Mouse (Mus musculus) embryonic facial prominence, embryonic 12.5 days (tissue): ENCODE measurements around the gene Ly6g5b. TPM values are rescaled to one million over a fixed set of nuclear protein-coding genes. Genes with fewer than 3 reads are reported as not detected.
A peak's percentile ranks its signal among the peaks of the same experiment; 100 is the strongest.
"Not testable (repeated sequence)": the region's sequence is repeated elsewhere in the genome, so short reads cannot be mapped to it uniquely, and the experiment has no call there.

Source experiments
- ATAC-seq: fragments of 200-750 bp; cut with Nextera tagmentation; 2 replicates; pipeline ENCODE4 v1.8.0; 2017; ENCODE audit not compliant: insufficient number of reproducible peaks, insufficient read depth, low FRiP score, low TSS enrichment
- H3K27ac ChIP-seq: fragments of 300-500 bp; sonication (generic); 2 replicates; pipeline ENCODE4 v1.5.1; 2016; ENCODE audit warnings: mild to moderate bottlenecking
- H3K27me3 ChIP-seq: fragments of 300-500 bp; sonication (generic); 2 replicates; pipeline ENCODE4 v1.6.1; 2016; ENCODE audit warnings: mild to moderate bottlenecking, moderate library complexity
- H3K36me3 ChIP-seq: fragments of 300-500 bp; sonication (generic); 2 replicates; pipeline ENCODE4 v1.6.1; 2016; ENCODE audit warnings: mild to moderate bottlenecking
- H3K4me1 ChIP-seq: fragments of 300-500 bp; sonication (generic); 2 replicates; pipeline ENCODE4 v1.6.1; 2016
- H3K4me2 ChIP-seq: fragments of 300-500 bp; sonication (generic); replicated peaks from 2 replicates; pipeline ENCODE4 v1.6.1; 2016; ENCODE audit warnings: mild to moderate bottlenecking, moderate library complexity
- H3K4me3 ChIP-seq: fragments of 300-500 bp; sonication (generic); 2 replicates; pipeline ENCODE4 v1.5.1; 2016; ENCODE audit warnings: mild to moderate bottlenecking
- H3K9ac ChIP-seq: fragments of 300-500 bp; sonication (generic); 2 replicates; pipeline ENCODE4 v1.6.1; 2016; ENCODE audit warnings: mild to moderate bottlenecking, moderate library complexity
- H3K9me3 ChIP-seq: fragments of 300-500 bp; sonication (generic); 2 replicates; pipeline ENCODE4 v1.6.1; 2016; ENCODE audit warnings: mild to moderate bottlenecking, moderate library complexity
- WGBS: fragments of 180-500 bp; shearing (Covaris S2); methylation state at CpG from one replicate; pipeline ENCODE4 v1.1.7; 2016; 5-methylcytosine and 5-hydroxymethylcytosine counted together
- polyA plus RNA-seq: library from polyadenylated mRNA; unstranded; fragments of >200 nt; fragmentation: Nextera tagmentation; extraction: Ambion mirVana; gene quantifications from 2 replicates; pipeline ENCODE4 v1.2.1, GENCODE M21; 2016

Gene Ly6g5b
- polyA plus RNA-seq, 1 experiment from 2014 or later, result 0.82 TPM

- Histone ChIP-seq H3K36me3 (peaks cover 21% of the 10 kb centered on the region; the same call in 1 of the 2 replicates), H3K4me1 (peaks cover 34% of the 10 kb centered on the region)
- H3K9ac ChIP-seq, ATAC-seq, H3K27ac ChIP-seq, H3K9me3 ChIP-seq, H3K4me2 ChIP-seq, H3K4me3 ChIP-seq, H3K27me3 ChIP-seq: not testable (repeated sequence)
- WGBS, result 95% methylated on average over 12 of the region's 12 CpGs
These were observed 9.2 kb upstream of the Ly6g5b start for GRCm38 (mm10) chr17:35124261-35124896.

DNA sequence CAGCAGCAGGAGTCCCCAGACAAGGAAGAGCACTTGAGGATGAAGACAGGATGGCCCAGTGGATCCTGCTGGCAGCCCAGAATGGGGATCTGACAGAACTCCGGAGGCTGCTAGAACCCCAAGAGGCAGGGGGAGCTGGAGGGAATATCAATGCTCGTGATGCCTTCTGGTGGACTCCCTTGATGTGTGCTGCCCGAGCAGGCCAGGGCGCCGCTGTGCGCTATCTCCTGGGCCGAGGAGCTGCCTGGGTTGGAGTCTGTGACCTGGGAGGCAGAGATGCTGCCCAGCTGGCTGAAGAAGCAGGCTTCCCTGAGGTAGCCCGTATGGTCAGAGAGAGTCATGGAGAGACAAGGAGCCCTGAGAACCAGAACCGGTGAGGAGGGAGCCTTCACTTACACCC lies 8.1 kb upstream of the Ly6g5b start:
- 89% methylated on average over 9 of the region's 9 CpGs for WGBS
- not testable (repeated sequence) for H3K9me3 ChIP-seq, H3K4me2 ChIP-seq, H3K4me3 ChIP-seq, H3K9ac ChIP-seq, H3K27me3 ChIP-seq, H3K27ac ChIP-seq, ATAC-seq
- H3K36me3 ChIP-seq, result peaks cover 23% of the 10 kb centered on the region
- H3K4me1 ChIP-seq, result peaks cover 29% of the 10 kb centered on the region

DNA sequence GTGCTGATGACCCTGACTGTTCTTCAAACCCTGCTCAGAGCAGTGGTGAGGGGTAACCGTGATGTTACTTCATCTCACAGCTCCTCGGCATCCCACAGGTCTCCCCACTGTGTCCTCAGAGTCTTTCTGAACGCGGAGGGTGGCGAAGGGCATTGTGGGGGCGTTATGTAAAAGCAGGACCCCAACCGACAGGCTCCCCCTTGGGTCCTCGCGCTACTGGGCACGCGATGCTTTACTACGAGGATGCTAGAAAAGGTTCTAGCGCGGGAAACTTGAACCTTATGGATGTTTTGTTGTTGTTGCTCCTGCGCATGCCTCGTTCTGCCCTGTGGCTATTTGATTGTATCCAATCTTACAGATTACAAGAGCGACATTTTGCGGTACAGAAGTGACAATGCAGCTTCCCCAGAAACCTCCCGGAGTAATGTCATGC lies 6.7 kb upstream of the Ly6g5b start, which contains the start of gene Csnk2b:
Csnk2b (minus strand) TSS at position 183 of the 433 bp plus-strand sequence.
- Histone ChIP-seq H3K4me3 (peak within 1 kb of the TSS; percentile 95), H3K27me3 (no peaks in the 10 kb centered on the region), H3K9me3 (no peaks in the 10 kb centered on the region), H3K36me3 (peaks cover 34% of the 10 kb centered on the region), H3K27ac (peak within 1 kb of the TSS; percentile 92), H3K4me1 (peaks cover 21% of the 10 kb centered on the region), H3K9ac (peak within 1 kb of the TSS; percentile 95), H3K4me2 (peak within 1 kb of the TSS; percentile 90)
- under 1% methylated on average over 19 of the region's 19 CpGs for WGBS
- peak; percentile 32 for ATAC-seq

- no peaks in the 10 kb centered on the region for H3K27me3 ChIP-seq
- peaks cover 38% of the 10 kb centered on the region for H3K36me3 ChIP-seq
- peak; percentile 94 for ATAC-seq
- H3K9me3 ChIP-seq, result no peaks in the 10 kb centered on the region
- peak within 1 kb of the TSS; percentile 90 for H3K4me2 ChIP-seq
- peak within 1 kb of the TSS; percentile 92 for H3K27ac ChIP-seq
- WGBS, result under 1% methylated on average over 50 of the region's 50 CpGs
- H3K4me3 ChIP-seq, result peak within 1 kb of the TSS; percentile 95
- H3K9ac ChIP-seq, result peak within 1 kb of the TSS; percentile 95
- peaks cover 16% of the 10 kb centered on the region for H3K4me1 ChIP-seq
These were observed 6.0 kb upstream of the Ly6g5b start, which contains the start of gene Gpank1 for GRCm38 (mm10) chr17:35121143-35121799. Gene Gpank1 (plus strand): TSS chr17:35121455.

GRCm38 (mm10) chr17:35120745-35121142 lies 5.5 kb upstream of the Ly6g5b start:
- H3K9ac ChIP-seq, result peak overlapping the region; percentile 95
- H3K4me3 ChIP-seq, result peak overlapping the region; percentile 95
- H3K36me3 ChIP-seq, result peaks cover 43% of the 10 kb centered on the region
- ATAC-seq, result no peak
- H3K4me1 ChIP-seq, result peaks cover 16% of the 10 kb centered on the region
- H3K4me2 ChIP-seq, result peak overlapping the region; percentile 90
- H3K9me3 ChIP-seq, result no peaks in the 10 kb centered on the region
- peak overlapping the region; percentile 69 for H3K27ac ChIP-seq
- WGBS, result 0% methylated on average over 33 of the region's 33 CpGs
- H3K27me3 ChIP-seq, result no peaks in the 10 kb centered on the region

DNA sequence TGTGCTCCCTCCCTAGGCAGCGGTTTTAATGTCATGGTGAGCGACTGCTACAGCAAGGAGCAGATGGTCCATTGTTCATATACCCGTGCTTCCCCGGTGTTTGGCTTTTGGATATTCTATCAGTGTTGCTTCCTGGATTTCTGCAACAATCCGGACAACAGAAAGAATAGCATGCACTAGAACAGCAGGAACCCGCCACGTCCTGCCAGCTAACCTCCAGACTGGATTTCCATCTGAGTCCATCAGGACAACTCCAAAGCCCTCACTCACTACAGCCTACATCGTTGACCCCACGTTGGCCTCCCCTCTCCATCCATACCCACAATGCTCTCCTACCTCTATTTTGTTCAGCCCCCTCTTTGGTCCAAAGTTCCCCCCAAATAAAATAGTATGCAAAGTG lies 3.5 kb downstream of the Ly6g5b start:
- no peak for ATAC-seq
- 82% methylated on average over 9 of the region's 9 CpGs for WGBS
- Histone ChIP-seq H3K9ac (no peak overlapping the region), H3K27me3 (no peaks in the 10 kb centered on the region), H3K36me3 (peaks cover 24% of the 10 kb centered on the region), H3K9me3 (no peaks in the 10 kb centered on the region), H3K4me3 (no peak overlapping the region), H3K27ac (no peak overlapping the region), H3K4me2 (no peak overlapping the region), H3K4me1 (no peaks in the 10 kb centered on the region)

DNA sequence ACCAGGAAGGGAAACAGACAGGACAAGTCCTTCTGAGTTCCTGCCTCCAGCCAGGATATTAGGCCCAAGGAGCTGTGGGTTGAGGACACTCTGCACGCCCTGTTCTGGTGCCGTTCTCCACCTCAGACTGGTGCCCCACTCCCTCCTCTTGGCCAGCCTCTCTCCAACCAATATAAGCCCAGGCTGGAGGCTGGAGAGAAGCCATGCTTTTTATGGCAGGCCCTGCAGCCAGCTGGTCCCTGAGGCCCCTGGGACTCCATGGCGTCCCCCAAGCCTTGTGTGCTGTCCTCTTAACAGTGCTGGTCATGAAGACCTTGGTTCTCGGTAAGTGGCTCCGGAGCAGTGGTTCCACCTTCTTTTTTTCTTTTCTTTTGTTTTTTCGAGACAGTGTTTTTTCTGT lies 7.1 kb downstream of the Ly6g5b start, which contains the start of gene Ly6g5c:
Ly6g5c (plus strand) TSS at position 183 of the 400 bp plus-strand sequence.
- no peak within 1 kb of the TSS for H3K27ac ChIP-seq
- peaks cover 6% of the 10 kb centered on the region; the same call in 1 of the 2 replicates for H3K36me3 ChIP-seq
- no peak for ATAC-seq
- WGBS, result 80% methylated on average over 6 of the region's 6 CpGs
- H3K27me3 ChIP-seq, result no peaks in the 10 kb centered on the region
- H3K4me2 ChIP-seq, result no peak within 1 kb of the TSS
- no peak within 1 kb of the TSS for H3K4me3 ChIP-seq
- H3K4me1 ChIP-seq, result no peaks in the 10 kb centered on the region
- H3K9me3 ChIP-seq, result no peaks in the 10 kb centered on the region
- no peak within 1 kb of the TSS for H3K9ac ChIP-seq

GRCm38 (mm10) chr17:35106522-35106921 lies 8.7 kb downstream of the Ly6g5b start:
- H3K4me2 ChIP-seq, result no peak overlapping the region; the same call in 1 of the 2 replicates

GRCm38 (mm10) chr17:35105740-35106389 lies 9.4 kb downstream of the Ly6g5b start:
- H3K9ac ChIP-seq, result peak overlapping the region; percentile 24

More at GRCm38 (mm10) chr17:35106522-35106921, 8.7 kb downstream of the Ly6g5b start:
- Histone ChIP-seq H3K9me3 (no peaks in the 10 kb centered on the region), H3K27me3 (no peaks in the 10 kb centered on the region), H3K4me1 (no peaks in the 10 kb centered on the region), H3K9ac (no peak overlapping the region), H3K27ac (no peak overlapping the region), H3K36me3 (peaks cover 22% of the 10 kb centered on the region), H3K4me3 (no peak overlapping the region)
- no peak for ATAC-seq
- WGBS, result 64% methylated on average over 3 of the region's 3 CpGs

DNA sequence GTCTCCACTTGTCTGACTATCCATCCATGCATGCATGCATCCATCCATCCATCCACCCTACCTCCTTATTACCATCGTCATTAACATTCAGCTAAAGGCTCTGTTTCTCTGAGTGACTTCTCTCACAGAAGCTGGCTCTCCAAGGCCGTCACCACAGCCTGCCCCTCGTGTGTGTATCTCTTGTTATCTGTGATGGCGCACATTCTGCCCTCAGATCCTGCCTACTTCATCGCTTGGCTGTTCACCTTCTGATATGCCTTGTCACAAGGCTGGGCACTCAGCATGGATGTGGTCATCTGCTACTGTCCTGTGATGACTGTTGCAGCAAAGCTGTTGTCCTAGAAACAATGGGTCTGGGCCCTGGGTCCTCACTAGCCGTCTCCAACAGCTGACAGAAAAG lies 10.5 kb downstream of the Ly6g5b start:
- Histone ChIP-seq H3K4me2 (no peak overlapping the region), H3K27ac (no peak overlapping the region), H3K27me3 (no peaks in the 10 kb centered on the region), H3K36me3 (peaks cover 40% of the 10 kb centered on the region), H3K9ac (no peak overlapping the region), H3K4me3 (no peak overlapping the region), H3K9me3 (no peaks in the 10 kb centered on the region), H3K4me1 (no peaks in the 10 kb centered on the region)
- WGBS, result 80% methylated on average over 6 of the region's 6 CpGs
- no peak for ATAC-seq

More at GRCm38 (mm10) chr17:35105740-35106389, 9.4 kb downstream of the Ly6g5b start:
- Histone ChIP-seq H3K4me2 (peak overlapping the region; percentile 23), H3K9me3 (no peaks in the 10 kb centered on the region), H3K4me3 (no peak overlapping the region), H3K4me1 (no peaks in the 10 kb centered on the region), H3K27ac (0 out of 2 replicates have a peak overlapping the region, but pooled peaks have one; percentile 11), H3K36me3 (peaks cover 29% of the 10 kb centered on the region), H3K27me3 (no peaks in the 10 kb centered on the region)
- WGBS, result 25% methylated on average over 13 of the region's 13 CpGs
- ATAC-seq, result no peak

- Histone ChIP-seq H3K27me3 (no peaks in the 10 kb centered on the region), H3K36me3 (peaks cover 47% of the 10 kb centered on the region), H3K9ac (no peak overlapping the region), H3K4me1 (no peaks in the 10 kb centered on the region), H3K4me3 (no peak overlapping the region), H3K9me3 (no peaks in the 10 kb centered on the region), H3K27ac (no peak overlapping the region), H3K4me2 (no peak overlapping the region)
- no peak for ATAC-seq
- 85% methylated on average over 7 of the region's 7 CpGs for WGBS
These were observed 11.1 kb downstream of the Ly6g5b start for GRCm38 (mm10) chr17:35104079-35104478.
